Mouse (Mus musculus): ENCODE results near the gene Psme2.

DNA sequence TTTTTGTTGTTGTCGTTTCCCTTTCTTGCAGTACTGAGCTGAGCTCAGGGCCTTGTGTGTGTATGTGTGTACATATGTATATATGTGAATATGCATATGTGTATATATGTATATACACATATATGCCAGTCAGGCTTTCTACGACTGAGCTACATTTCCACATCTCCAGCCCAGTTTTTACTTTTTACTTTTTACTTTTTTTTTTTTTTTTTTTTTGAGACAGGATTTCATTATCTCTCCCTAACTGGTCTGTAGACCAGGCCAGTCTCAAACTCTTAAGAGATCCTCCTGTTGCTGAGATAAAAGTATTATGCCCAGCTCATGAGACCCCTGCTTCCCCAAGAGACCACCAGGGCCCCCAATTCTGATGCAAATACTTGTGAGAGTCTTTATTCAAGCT is 25.9 kb upstream of the Psme2 start:
- TF ChIP-seq CTCF (conservative IDR thresholded peaks at IDR 0.05 in 1 of 2, IDR thresholded peaks at IDR 0.05 in 1 of 2; ENCODE audit: low read depth in 2 of 2, low read length in 2 of 2) (no peak), RCOR1 (conservative IDR thresholded peaks at IDR 0.05; ENCODE audit: low read depth, low read length) (no peak), EP300 (IDR thresholded peaks at IDR 0.05; ENCODE audit: low read length) (no peak), MYC (IDR thresholded peaks at IDR 0.05; ENCODE audit: low read depth, low read length) (no peak), POLR2A (IDR thresholded peaks at IDR 0.05; ENCODE audit: low read depth, low read length) (no peak), E2F4 (IDR thresholded peaks at IDR 0.05; ENCODE audit: insufficient replicate concordance, low read depth, low read length) (no peak), ZNF384 (IDR thresholded peaks at IDR 0.05; ENCODE audit: low read depth, low read length) (no peak), MAFK (IDR thresholded peaks at IDR 0.05; ENCODE audit: insufficient replicate concordance, low read length) (no peak), NELFE (IDR thresholded peaks at IDR 0.05; ENCODE audit: low read depth, low read length) (no peak), ZC3H11A (IDR thresholded peaks at IDR 0.05; ENCODE audit: low read depth, low read length) (no peak), CHD2 (IDR thresholded peaks at IDR 0.05; ENCODE audit: low read length) (no peak), HCFC1 (IDR thresholded peaks at IDR 0.05; ENCODE audit: low read depth, low read length) (no peak), ELF1 (IDR thresholded peaks at IDR 0.05; ENCODE audit: low read depth, low read length) (no peak), KAT2A (IDR thresholded peaks at IDR 0.05; ENCODE audit: insufficient replicate concordance, low read length) (no peak)
